Mouse (Mus musculus) spleen, postnatal 4 days (tissue): ENCODE results near the gene Utp14b.
A peak's percentile ranks its signal among the peaks of the same experiment; 100 is the strongest.

Experiments used
- DNase-seq, 2 experiments: peaks; one replicate each; pipeline ENCODE4 v3.0.0; 2022; ENCODE audit warnings: low spot score in 2 of 2

Utp14b gene

GRCm38 (mm10) chr1:78657671-78658440 is at the start of gene Utp14b, which contains the start of gene Acsl3:
Utp14b (plus strand) TSS chr1:78658038.
Acsl3 (plus strand) TSS chr1:78657825.
- peak; percentile 92 to 96 for DNase-seq

GRCm38 (mm10) chr1:78609134-78609907 is 48.5 kb upstream of the Utp14b start:
- no peak for DNase-seq

- no peak for DNase-seq
These were observed 46.8 kb upstream of the Utp14b start for GRCm38 (mm10) chr1:78611039-78611438.

- DNase-seq = no peak
These were observed 44.9 kb upstream of the Utp14b start for GRCm38 (mm10) chr1:78612959-78613358.

GRCm38 (mm10) chr1:78624352-78624751 is 33.5 kb upstream of the Utp14b start:
- no peak for DNase-seq

- no peak for DNase-seq
These were observed 23.4 kb upstream of the Utp14b start for GRCm38 (mm10) chr1:78634486-78634885.

- no peak for DNase-seq
These were observed 17.0 kb upstream of the Utp14b start for GRCm38 (mm10) chr1:78640871-78641270.

GRCm38 (mm10) chr1:78641791-78642190 is 16.0 kb upstream of the Utp14b start:
- DNase-seq = no peak

- no peak for DNase-seq
These were observed 15.6 kb upstream of the Utp14b start for GRCm38 (mm10) chr1:78642197-78642596.

- no peak for DNase-seq
These were observed 10.4 kb upstream of the Utp14b start for GRCm38 (mm10) chr1:78647317-78647885.

GRCm38 (mm10) chr1:78649269-78650061 is 8.4 kb upstream of the Utp14b start:
- no peak for DNase-seq

- no peak for DNase-seq
These were observed 1.4 kb upstream of the Utp14b start for GRCm38 (mm10) chr1:78656472-78656871.

GRCm38 (mm10) chr1:78657021-78657629 is 713 bp upstream of the Utp14b start:
- no peak for DNase-seq

- DNase-seq = no peak
These were observed 817 bp downstream of the Utp14b start for GRCm38 (mm10) chr1:78658441-78659269.

GRCm38 (mm10) chr1:78659270-78659823 is 1.5 kb downstream of the Utp14b start:
- DNase-seq = no peak

GRCm38 (mm10) chr1:78664326-78664725 is 6.5 kb downstream of the Utp14b start:
- DNase-seq = no peak

- no peak for DNase-seq
These were observed 8.2 kb downstream of the Utp14b start for GRCm38 (mm10) chr1:78665954-78666499.

GRCm38 (mm10) chr1:78666585-78666984 is 8.7 kb downstream of the Utp14b start:
- DNase-seq = no peak

- no peak for DNase-seq
These were observed 24.5 kb downstream of the Utp14b start for GRCm38 (mm10) chr1:78682291-78682690.

GRCm38 (mm10) chr1:78684128-78684527 is 26.3 kb downstream of the Utp14b start:
- DNase-seq = no peak
